Mouse (Mus musculus) heart, postnatal 0 days (tissue): ENCODE results near the gene Smok3a.

Source experiments
- CTCF ChIP-seq: IDR thresholded peaks from 2 replicates; pipeline ENCODE4 v1.5.1; 2016; ENCODE audit warnings: antibody characterized with exemption, control low read depth, low read depth
- EP300 ChIP-seq: IDR thresholded peaks from 2 replicates; pipeline ENCODE4 v1.6.1; 2016; ENCODE audit warnings: antibody characterized with exemption, low read depth

GRCm38 (mm10) chr5:138083936-138084335 lies 62.9 kb downstream of the Smok3a start:
- TF ChIP-seq CTCF, result no peak
- no peak for TF ChIP-seq EP300
